16 mouse cellular contexts compared by ENCODE assay signal in genomic region chr5:118480965-118481793, GRCm38 (mm10).
DNase-seq lines count a peak whose midpoint lies in the region; ATAC-seq lines count a peak whose summit lies in the region.
"Had no signal": no experiment of that assay in that cellular context is flagged by ENCODE, and none has a peak within 500 bp of the region (broad histone marks: within the 10 kb centered on the region; RNA-seq: fewer than 3 reads in every experiment).

No protein-coding gene starts in this region.

- 55% methylated on average over 10 of the region's 10 CpGs for WGBS in liver, embryonic 13.5 days (ENCODE audit: insufficient replicate concordance)
- WGBS in neural tube, embryonic 15.5 days: 72% methylated on average over 9 of the region's 10 CpGs

- H3K4me2 ChIP-seq in liver, embryonic 13.5 days: peak overlapping the region; percentile 72
- no peak overlapping the region for H3K4me2 ChIP-seq in neural tube, embryonic 15.5 days
- H3K4me2 ChIP-seq: forebrain, embryonic 15.5 days; hindbrain, embryonic 15.5 days; kidney, embryonic 15.5 days; limb, embryonic 13.5 days; midbrain, embryonic 15.5 days; neural tube, embryonic 12.5 days had no signal

- H3K9ac ChIP-seq in liver, embryonic 13.5 days: peak overlapping the region; percentile 73
- H3K9ac ChIP-seq in neural tube, embryonic 15.5 days (replicated peaks): no peak overlapping the region
- H3K9ac ChIP-seq: forebrain, embryonic 15.5 days; hindbrain, embryonic 15.5 days; kidney, embryonic 15.5 days; limb, embryonic 13.5 days; midbrain, embryonic 15.5 days; neural tube, embryonic 12.5 days had no signal

- ATAC-seq in liver, embryonic 13.5 days (ENCODE audit: low read depth): peak; percentile 32
- ATAC-seq in neural tube, embryonic 15.5 days (ENCODE audit: low FRiP score): no peak
- ATAC-seq: forebrain, embryonic 15.5 days; midbrain, embryonic 15.5 days had no signal

- H3K36me3 ChIP-seq in liver, embryonic 13.5 days: no peaks in the 10 kb centered on the region
- H3K36me3 ChIP-seq in neural tube, embryonic 15.5 days: no peaks in the 10 kb centered on the region
- H3K36me3 ChIP-seq: forebrain, embryonic 15.5 days; hindbrain, embryonic 15.5 days; kidney, embryonic 15.5 days; limb, embryonic 13.5 days; midbrain, embryonic 15.5 days; neural tube, embryonic 12.5 days had no signal

- peaks cover 99% of the 10 kb centered on the region for H3K4me1 ChIP-seq in liver, embryonic 13.5 days (replicated peaks)
- H3K4me1 ChIP-seq in neural tube, embryonic 15.5 days: peaks cover 12% of the 10 kb centered on the region

- peak overlapping the region; percentile 18 for H3K4me3 ChIP-seq in liver, embryonic 13.5 days (replicated peaks)
- no peak overlapping the region for H3K4me3 ChIP-seq in neural tube, embryonic 15.5 days (replicated peaks)
- H3K4me3 ChIP-seq: forebrain, embryonic 15.5 days; hindbrain, embryonic 15.5 days; kidney, embryonic 15.5 days; limb, embryonic 13.5 days; midbrain, embryonic 15.5 days; neural tube, embryonic 12.5 days had no signal

- no peaks in the 10 kb centered on the region for H3K9me3 ChIP-seq in liver, embryonic 13.5 days (replicated peaks)
- no peaks in the 10 kb centered on the region for H3K9me3 ChIP-seq in neural tube, embryonic 15.5 days (replicated peaks)
- H3K9me3 ChIP-seq: forebrain, embryonic 15.5 days; hindbrain, embryonic 15.5 days; kidney, embryonic 15.5 days; limb, embryonic 13.5 days; midbrain, embryonic 15.5 days; neural tube, embryonic 12.5 days had no signal

- DNase-seq in thymus, postnatal 14 days: peak; percentile 51
- DNase-seq in thymus, adult 18-20 months: no peak
- DNase-seq in ZHBTc4 (ENCODE audit: low read depth, low spot score): peak; percentile 94
- peak; percentile 77 for DNase-seq in liver, embryonic 13.5 days
- DNase-seq in frontal cortex, postnatal 10 days (ENCODE audit: low spot score in 2 of 2): no peak
- no peak for DNase-seq in adrenal gland, adult 2 months
- DNase-seq: cerebellum, postnatal 14 days; gastrocnemius, postnatal 10 days; lung, postnatal 36 days had no signal

- H3K27ac ChIP-seq in liver, embryonic 13.5 days: peak overlapping the region; percentile 99
- no peak overlapping the region for H3K27ac ChIP-seq in neural tube, embryonic 15.5 days (replicated peaks)
- H3K27ac ChIP-seq: forebrain, embryonic 15.5 days; hindbrain, embryonic 15.5 days; kidney, embryonic 15.5 days; limb, embryonic 13.5 days; midbrain, embryonic 15.5 days; neural tube, embryonic 12.5 days had no signal

- H3K27me3 ChIP-seq in liver, embryonic 13.5 days: no peaks in the 10 kb centered on the region
- H3K27me3 ChIP-seq in neural tube, embryonic 15.5 days (replicated peaks): no peaks in the 10 kb centered on the region
- H3K27me3 ChIP-seq: forebrain, embryonic 15.5 days; hindbrain, embryonic 15.5 days; kidney, embryonic 15.5 days; limb, embryonic 13.5 days; midbrain, embryonic 15.5 days; neural tube, embryonic 12.5 days had no signal

Comparison
In these comparisons a context has a peak if more than half of its experiments do, and no peak if none do; other contexts are left out.
1. DNase-seq: peak in thymus, postnatal 14 days (single experiment), ZHBTc4 (single experiment) and liver, embryonic 13.5 days (single experiment); none in thymus, adult 18-20 months (0 of 2), frontal cortex, postnatal 10 days (0 of 2) and adrenal gland, adult 2 months (single experiment).